Mouse (Mus musculus): ENCODE measurements around the gene Tspan13. TPM values are rescaled to one million over a fixed set of nuclear protein-coding genes. Genes with fewer than 3 reads are reported as not detected.

Gene Tspan13
- polyA plus RNA-seq, 1 experiment = not detected

GRCm38 (mm10) chr12:36026126-36026525, 16.2 kb downstream of the Tspan13 start:
- 90% methylated on average over 4 of the region's 4 CpGs for WGBS
- no peak overlapping the region for H3K27ac ChIP-seq (ENCODE audit: insufficient read depth, low read depth, low read length)
- TF ChIP-seq CTCF (IDR thresholded peaks at IDR 0.05; ENCODE audit: insufficient read depth, low read depth, low read length) = no peak
- no peak for TF ChIP-seq POLR2A (IDR thresholded peaks at IDR 0.05; ENCODE audit: insufficient read depth, low read depth, low read length)
- no peak overlapping the region for H3K4me3 ChIP-seq (ENCODE audit: insufficient read depth, low read depth, low read length)
- H3K4me1 ChIP-seq (ENCODE audit: control insufficient read depth, insufficient read depth, low read length) = no peaks in the 10 kb centered on the region; the same call in 1 of the 2 replicates

- no peak overlapping the region for H3K27ac ChIP-seq (ENCODE audit: insufficient read depth, low read depth, low read length)
- 85% methylated on average over 2 of the region's 2 CpGs for whole genome bisulfite sequencing
- no peak overlapping the region for H3K4me3 ChIP-seq (ENCODE audit: insufficient read depth, low read depth, low read length)
- H3K4me1 ChIP-seq (ENCODE audit: control insufficient read depth, insufficient read depth, low read length) = no peaks in the 10 kb centered on the region; the same call in 1 of the 2 replicates
- TF ChIP-seq POLR2A (IDR thresholded peaks at IDR 0.05; ENCODE audit: insufficient read depth, low read depth, low read length) = no peak
Observed at GRCm38 (mm10) chr12:36020710-36021109, 21.6 kb downstream of the Tspan13 start.

GRCm38 (mm10) chr12:36020081-36020480, 22.2 kb downstream of the Tspan13 start:
- no peak overlapping the region for H3K4me3 ChIP-seq (ENCODE audit: insufficient read depth, low read depth, low read length)
- WGBS = 98% methylated on average over 3 of the region's 3 CpGs

GRCm38 (mm10) chr12:36019572-36019971, 22.7 kb downstream of the Tspan13 start:
- no peak for TF ChIP-seq POLR2A (IDR thresholded peaks at IDR 0.05; ENCODE audit: insufficient read depth, low read depth, low read length)
- TF ChIP-seq CTCF (IDR thresholded peaks at IDR 0.05; ENCODE audit: insufficient read depth, low read depth, low read length) = no peak
- no peak overlapping the region for H3K4me3 ChIP-seq (ENCODE audit: insufficient read depth, low read depth, low read length)
- no peaks in the 10 kb centered on the region; the same call in 1 of the 2 replicates for H3K4me1 ChIP-seq (ENCODE audit: control insufficient read depth, insufficient read depth, low read length)
- whole genome bisulfite sequencing = 95% methylated on average over 4 of the region's 4 CpGs
- no peak overlapping the region for H3K27ac ChIP-seq (ENCODE audit: insufficient read depth, low read depth, low read length)

More at GRCm38 (mm10) chr12:36020081-36020480, 22.2 kb downstream of the Tspan13 start:
- Histone ChIP-seq H3K27ac (ENCODE audit: insufficient read depth, low read depth, low read length) (no peak overlapping the region), H3K4me1 (ENCODE audit: control insufficient read depth, insufficient read depth, low read length) (no peaks in the 10 kb centered on the region; the same call in 1 of the 2 replicates)
- TF ChIP-seq POLR2A (IDR thresholded peaks at IDR 0.05; ENCODE audit: insufficient read depth, low read depth, low read length) = no peak
- TF ChIP-seq CTCF (IDR thresholded peaks at IDR 0.05; ENCODE audit: insufficient read depth, low read depth, low read length) = no peak

- Histone ChIP-seq H3K4me1 (ENCODE audit: control insufficient read depth, insufficient read depth, low read length) (no peaks in the 10 kb centered on the region), H3K27ac (ENCODE audit: insufficient read depth, low read depth, low read length) (no peak overlapping the region), H3K4me3 (ENCODE audit: insufficient read depth, low read depth, low read length) (no peak overlapping the region)
- 88% methylated on average over 2 of the region's 2 CpGs for WGBS
- no peak for TF ChIP-seq CTCF (IDR thresholded peaks at IDR 0.05; ENCODE audit: insufficient read depth, low read depth, low read length)
Observed at GRCm38 (mm10) chr12:36017791-36018190, 24.5 kb downstream of the Tspan13 start.

GRCm38 (mm10) chr12:36013216-36013910, 28.9 kb downstream of the Tspan13 start:
- Histone ChIP-seq H3K4me3 (ENCODE audit: insufficient read depth, low read depth, low read length) (no peak overlapping the region), H3K4me1 (ENCODE audit: control insufficient read depth, insufficient read depth, low read length) (no peaks in the 10 kb centered on the region), H3K27ac (ENCODE audit: insufficient read depth, low read depth, low read length) (no peak overlapping the region)
- WGBS = 69% methylated on average over 7 of the region's 7 CpGs
- no peak for TF ChIP-seq CTCF (IDR thresholded peaks at IDR 0.05; ENCODE audit: insufficient read depth, low read depth, low read length)
- no peak for TF ChIP-seq POLR2A (IDR thresholded peaks at IDR 0.05; ENCODE audit: insufficient read depth, low read depth, low read length)

- no peaks in the 10 kb centered on the region for H3K4me1 ChIP-seq (ENCODE audit: control insufficient read depth, insufficient read depth, low read length)
- TF ChIP-seq CTCF (IDR thresholded peaks at IDR 0.05; ENCODE audit: insufficient read depth, low read depth, low read length) (no peak), POLR2A (IDR thresholded peaks at IDR 0.05; ENCODE audit: insufficient read depth, low read depth, low read length) (no peak)
- H3K27ac ChIP-seq (ENCODE audit: insufficient read depth, low read depth, low read length) = no peak overlapping the region
- no peak overlapping the region for H3K4me3 ChIP-seq (ENCODE audit: insufficient read depth, low read depth, low read length)
- WGBS = 81% methylated on average over 6 of the region's 6 CpGs
Observed at GRCm38 (mm10) chr12:36008364-36009047, 33.8 kb downstream of the Tspan13 start.

GRCm38 (mm10) chr12:36007581-36007980, 34.7 kb downstream of the Tspan13 start:
- Histone ChIP-seq H3K27ac (ENCODE audit: insufficient read depth, low read depth, low read length) (no peak overlapping the region), H3K4me1 (ENCODE audit: control insufficient read depth, insufficient read depth, low read length) (no peaks in the 10 kb centered on the region), H3K4me3 (ENCODE audit: insufficient read depth, low read depth, low read length) (no peak overlapping the region)
- no peak for TF ChIP-seq POLR2A (IDR thresholded peaks at IDR 0.05; ENCODE audit: insufficient read depth, low read depth, low read length)
- TF ChIP-seq CTCF (IDR thresholded peaks at IDR 0.05; ENCODE audit: insufficient read depth, low read depth, low read length) = no peak
- WGBS = 97% methylated on average over 2 of the region's 2 CpGs

- 90% methylated on average over 4 of the region's 4 CpGs for WGBS
- Histone ChIP-seq H3K27ac (ENCODE audit: insufficient read depth, low read depth, low read length) (no peak overlapping the region), H3K4me3 (ENCODE audit: insufficient read depth, low read depth, low read length) (no peak overlapping the region), H3K4me1 (ENCODE audit: control insufficient read depth, insufficient read depth, low read length) (no peaks in the 10 kb centered on the region)
- TF ChIP-seq POLR2A (IDR thresholded peaks at IDR 0.05; ENCODE audit: insufficient read depth, low read depth, low read length) = no peak
Observed at GRCm38 (mm10) chr12:36004714-36005113, 37.6 kb downstream of the Tspan13 start.

All from olfactory bulb, adult 2 months (tissue).